In genomic region chr7:28921722-28922465, GRCm38 (mm10) we compare ENCODE assay signal across 9 mouse cellular contexts. TPM values are rescaled to one million over a fixed set of nuclear protein-coding genes. Genes with fewer than 3 reads are reported as not detected.
DNase-seq lines count a peak whose midpoint lies in the region; ATAC-seq and TF ChIP-seq lines count a peak whose summit lies in the region.
"Had no signal": no experiment of that assay in that cellular context is flagged by ENCODE, and none has a peak within 500 bp of the region (broad histone marks: within the 10 kb centered on the region; RNA-seq: fewer than 3 reads in every experiment).

No protein-coding gene starts in this region.

- H3K27ac ChIP-seq in hindbrain, embryonic 13.5 days, result peak overlapping the region; percentile 76
- no peak overlapping the region for H3K27ac ChIP-seq in hindbrain, embryonic 12.5 days
- H3K27ac ChIP-seq in intestine, embryonic 16.5 days (ENCODE audit: low read length), result peak overlapping the region; percentile 91
- no peak overlapping the region for H3K27ac ChIP-seq in midbrain, embryonic 14.5 days (replicated peaks; ENCODE audit: low read depth, low read length)

- no peak for TF ChIP-seq CTCF in E14TG2a.4 (conservative IDR thresholded peaks at IDR 0.05; ENCODE audit: low read length)

- WGBS in hindbrain, embryonic 13.5 days, result 80% methylated on average over 8 of the region's 8 CpGs
- 81% methylated on average over 8 of the region's 8 CpGs for WGBS in hindbrain, embryonic 12.5 days
- WGBS in intestine, embryonic 16.5 days, result 67% methylated on average over 8 of the region's 8 CpGs
- 94% methylated on average over 8 of the region's 8 CpGs for whole genome bisulfite sequencing in midbrain, embryonic 14.5 days

- H3K27me3 ChIP-seq in hindbrain, embryonic 13.5 days, result no peaks in the 10 kb centered on the region
- H3K27me3 ChIP-seq in hindbrain, embryonic 12.5 days, result no peaks in the 10 kb centered on the region
- H3K27me3 ChIP-seq in E14TG2a.4 (ENCODE audit: insufficient read depth, low read length), result no peaks in the 10 kb centered on the region
- H3K27me3 ChIP-seq in intestine, embryonic 16.5 days (replicated peaks; ENCODE audit: control insufficient read depth, insufficient read depth, low read length), result no peaks in the 10 kb centered on the region
- H3K27me3 ChIP-seq in midbrain, embryonic 14.5 days (ENCODE audit: control insufficient read depth, insufficient read depth, low read length), result no peaks in the 10 kb centered on the region

- peaks cover 22% of the 10 kb centered on the region for H3K36me3 ChIP-seq in hindbrain, embryonic 13.5 days
- peaks cover 23% of the 10 kb centered on the region for H3K36me3 ChIP-seq in hindbrain, embryonic 12.5 days
- peaks cover 98% of the 10 kb centered on the region for H3K36me3 ChIP-seq in E14TG2a.4 (ENCODE audit: insufficient read depth, low read length)
- H3K36me3 ChIP-seq in intestine, embryonic 16.5 days (ENCODE audit: control insufficient read depth, insufficient read depth, low read length), result peaks cover 15% of the 10 kb centered on the region
- peaks cover 24% of the 10 kb centered on the region for H3K36me3 ChIP-seq in midbrain, embryonic 14.5 days (ENCODE audit: control insufficient read depth, insufficient read depth, low read length)

- 0 out of 2 replicates have a peak overlapping the region, but pooled peaks have one; percentile 10 for H3K9ac ChIP-seq in hindbrain, embryonic 13.5 days
- no peak overlapping the region for H3K9ac ChIP-seq in hindbrain, embryonic 12.5 days
- H3K9ac ChIP-seq in intestine, embryonic 16.5 days (ENCODE audit: low read depth, low read length), result no peak overlapping the region
- no peak overlapping the region for H3K9ac ChIP-seq in midbrain, embryonic 14.5 days (replicated peaks; ENCODE audit: low read length)

- peaks cover 84% of the 10 kb centered on the region for H3K4me1 ChIP-seq in hindbrain, embryonic 13.5 days (replicated peaks)
- peaks cover 67% of the 10 kb centered on the region for H3K4me1 ChIP-seq in hindbrain, embryonic 12.5 days
- H3K4me1 ChIP-seq in E14TG2a.4 (replicated peaks; ENCODE audit: low read depth, low read length), result peaks cover 100% of the 10 kb centered on the region
- peaks cover 98% of the 10 kb centered on the region for H3K4me1 ChIP-seq in intestine, embryonic 16.5 days (ENCODE audit: control insufficient read depth, insufficient read depth, low read length)
- peaks cover 26% of the 10 kb centered on the region for H3K4me1 ChIP-seq in midbrain, embryonic 14.5 days (ENCODE audit: control insufficient read depth, insufficient read depth, low read length)

- no peak overlapping the region for H3K4me2 ChIP-seq in hindbrain, embryonic 13.5 days
- H3K4me2 ChIP-seq in hindbrain, embryonic 12.5 days (replicated peaks), result no peak overlapping the region
- no peak overlapping the region for H3K4me2 ChIP-seq in intestine, embryonic 16.5 days (ENCODE audit: low read depth, low read length)
- no peak overlapping the region for H3K4me2 ChIP-seq in midbrain, embryonic 14.5 days (ENCODE audit: low read length)

- no peak overlapping the region for H3K4me3 ChIP-seq in hindbrain, embryonic 13.5 days
- H3K4me3 ChIP-seq in hindbrain, embryonic 12.5 days, result no peak overlapping the region
- H3K4me3 ChIP-seq in E14TG2a.4 (replicated peaks; ENCODE audit: low read length), result 0 out of 2 replicates have a peak overlapping the region, but pooled peaks have one; percentile 3
- H3K4me3 ChIP-seq in intestine, embryonic 16.5 days (ENCODE audit: low read length), result no peak overlapping the region
- H3K4me3 ChIP-seq in midbrain, embryonic 14.5 days (replicated peaks; ENCODE audit: low read depth, low read length), result no peak overlapping the region

- no peaks in the 10 kb centered on the region for H3K9me3 ChIP-seq in hindbrain, embryonic 13.5 days
- H3K9me3 ChIP-seq in hindbrain, embryonic 12.5 days (replicated peaks), result no peaks in the 10 kb centered on the region
- H3K9me3 ChIP-seq in E14TG2a.4 (ENCODE audit: low read length), result no peaks in the 10 kb centered on the region
- no peaks in the 10 kb centered on the region for H3K9me3 ChIP-seq in intestine, embryonic 16.5 days (ENCODE audit: control insufficient read depth, low read length)
- no peaks in the 10 kb centered on the region for H3K9me3 ChIP-seq in midbrain, embryonic 14.5 days (ENCODE audit: control insufficient read depth, low read length)

- peak; percentile 64 to 82 for DNase-seq in adrenal gland, adult (ENCODE audit: inconsistent age in 2 of 2, low spot score in 1 of 2)
- no peak for DNase-seq in adrenal gland, adult 18-20 months (ENCODE audit: low spot score in 2 of 2)
- no peak for DNase-seq in gastrocnemius, adult 18-20 months (ENCODE audit: low spot score)
- DNase-seq in midbrain, embryonic 14.5 days, result no peak
- DNase-seq: lung, adult 18-20 months had no signal

- no peak for ATAC-seq in hindbrain, embryonic 13.5 days (ENCODE audit: low FRiP score)
- ATAC-seq in hindbrain, embryonic 12.5 days (ENCODE audit: low FRiP score), result no peak
- ATAC-seq in intestine, embryonic 16.5 days, result no peak
- ATAC-seq in midbrain, embryonic 14.5 days (ENCODE audit: low FRiP score, low TSS enrichment), result no peak

RNA-seq across cellular contexts. Expression of gene Actn4, which starts 40.2 kb away (rescaled TPM):
- total RNA-seq in adrenal gland, adult 18-20 months (2021), result 100 to 1,000 TPM; 197 to 233 TPM
- 136 and 138 TPM in 2 replicates for polyA plus RNA-seq in hindbrain, embryonic 13.5 days (2015; fragmentation: Nextera tagmentation; extraction: Ambion mirVana)
- 194 and 200 TPM in 2 replicates for polyA plus RNA-seq in hindbrain, embryonic 12.5 days (2016; fragmentation: Nextera tagmentation; extraction: Ambion mirVana)
- 402 and 447 TPM in 2 replicates for polyA plus RNA-seq in intestine, embryonic 16.5 days (2015; fragmentation: Nextera tagmentation; extraction: Ambion mirVana)
- 10 to 100 TPM; 29.6 to 46.1 TPM for total RNA-seq in gastrocnemius, adult 18-20 months (2021)
- polyA plus RNA-seq in midbrain, embryonic 14.5 days (2014; fragmentation: Nextera tagmentation; extraction: Ambion mirVana), result 102 and 118 TPM in 2 replicates

RNA-seq across cellular contexts. Expression of gene Capn12, which starts 40.7 kb away (rescaled TPM):
- under 1 TPM; 0.16 to 0.17 TPM for total RNA-seq in adrenal gland, adult 18-20 months (2021)
- 0.38 and 0.43 TPM in 2 replicates for polyA plus RNA-seq in hindbrain, embryonic 13.5 days (2015; fragmentation: Nextera tagmentation; extraction: Ambion mirVana)
- 0.34 and 0.78 TPM in 2 replicates for polyA plus RNA-seq in hindbrain, embryonic 12.5 days (2016; fragmentation: Nextera tagmentation; extraction: Ambion mirVana)
- 0.29 and 0.39 TPM in 2 replicates for polyA plus RNA-seq in intestine, embryonic 16.5 days (2015; fragmentation: Nextera tagmentation; extraction: Ambion mirVana)
- under 1 TPM; 0.09 TPM for total RNA-seq in gastrocnemius, adult 18-20 months (2021)
- polyA plus RNA-seq in midbrain, embryonic 14.5 days (2014; fragmentation: Nextera tagmentation; extraction: Ambion mirVana), result 0.33 and 0.55 TPM in 2 replicates

RNA-seq across cellular contexts. Expression of gene Lgals7, which starts 58.2 kb away (rescaled TPM):
- under 1 TPM in 1 of 2 experiments, not detected in 1; 0.54 TPM for total RNA-seq in adrenal gland, adult 18-20 months (2021)
- polyA plus RNA-seq in hindbrain, embryonic 13.5 days (2015; fragmentation: Nextera tagmentation; extraction: Ambion mirVana), result 6.4 and 7.4 TPM in 2 replicates
- 3.1 and 3.5 TPM in 2 replicates for polyA plus RNA-seq in hindbrain, embryonic 12.5 days (2016; fragmentation: Nextera tagmentation; extraction: Ambion mirVana)
- 0.56 and 0.97 TPM in 2 replicates for polyA plus RNA-seq in intestine, embryonic 16.5 days (2015; fragmentation: Nextera tagmentation; extraction: Ambion mirVana)
- total RNA-seq in gastrocnemius, adult 18-20 months (2021), result under 1 TPM in 1 of 2 experiments, not detected in 1; 0.66 TPM
- polyA plus RNA-seq in midbrain, embryonic 14.5 days (2014; fragmentation: Nextera tagmentation; extraction: Ambion mirVana), result 7.9 and 22.6 TPM in 2 replicates

RNA-seq across cellular contexts. Expression of gene Eif3k, which starts 59.8 kb away (rescaled TPM):
- 100 to 1,000 TPM; 227 to 253 TPM for total RNA-seq in adrenal gland, adult 18-20 months (2021)
- 315 and 332 TPM in 2 replicates for polyA plus RNA-seq in hindbrain, embryonic 13.5 days (2015; fragmentation: Nextera tagmentation; extraction: Ambion mirVana)
- polyA plus RNA-seq in hindbrain, embryonic 12.5 days (2016; fragmentation: Nextera tagmentation; extraction: Ambion mirVana), result 298 and 331 TPM in 2 replicates
- 355 and 362 TPM in 2 replicates for polyA plus RNA-seq in intestine, embryonic 16.5 days (2015; fragmentation: Nextera tagmentation; extraction: Ambion mirVana)
- 100 to 1,000 TPM; 128 TPM for total RNA-seq in gastrocnemius, adult 18-20 months (2021)
- polyA plus RNA-seq in midbrain, embryonic 14.5 days (2014; fragmentation: Nextera tagmentation; extraction: Ambion mirVana), result 320 and 343 TPM in 2 replicates

RNA-seq across cellular contexts. Expression of gene Map4k1, which starts 60.0 kb away (rescaled TPM):
- 1 to 10 TPM in 1 of 2 experiments, under 1 TPM in 1; 0.96 to 2.4 TPM for total RNA-seq in adrenal gland, adult 18-20 months (2021)
- polyA plus RNA-seq in hindbrain, embryonic 13.5 days (2015; fragmentation: Nextera tagmentation; extraction: Ambion mirVana), result 4.1 and 6.4 TPM in 2 replicates
- 4.9 and 5.4 TPM in 2 replicates for polyA plus RNA-seq in hindbrain, embryonic 12.5 days (2016; fragmentation: Nextera tagmentation; extraction: Ambion mirVana)
- 6.9 and 7.3 TPM in 2 replicates for polyA plus RNA-seq in intestine, embryonic 16.5 days (2015; fragmentation: Nextera tagmentation; extraction: Ambion mirVana)
- under 1 TPM; 0.24 to 0.59 TPM for total RNA-seq in gastrocnemius, adult 18-20 months (2021)
- polyA plus RNA-seq in midbrain, embryonic 14.5 days (2014; fragmentation: Nextera tagmentation; extraction: Ambion mirVana), result 5.5 and 10.2 TPM in 2 replicates

Comparison
In these comparisons a context has a peak if more than half of its experiments do, and no peak if none do; other contexts are left out.
1. DNase-seq: peak in adrenal gland, adult (2 of 2); none in adrenal gland, adult 18-20 months (0 of 2), gastrocnemius, adult 18-20 months (single experiment) and midbrain, embryonic 14.5 days (single experiment).
2. H3K27ac ChIP-seq: peak in hindbrain, embryonic 13.5 days (single experiment) and intestine, embryonic 16.5 days (single experiment); none in hindbrain, embryonic 12.5 days (single experiment) and midbrain, embryonic 14.5 days (single experiment).